Mouse (Mus musculus) limb, embryonic 14.5 days (tissue): ENCODE data around the gene Coq9. TPM values are rescaled to one million over a fixed set of nuclear protein-coding genes. Genes with fewer than 3 reads are reported as not detected.

Experiments
- ATAC-seq: fragments of 200-750 bp; cut with Nextera tagmentation; 2 replicates; pipeline ENCODE4 v1.8.0; 2017; ENCODE audit warnings: low read depth, moderate number of reproducible peaks, moderate TSS enrichment; ENCODE audit not compliant: low FRiP score
- DNase-seq: peaks from one replicate; pipeline ENCODE4 v3.0.0-alpha.2; 2015; ENCODE audit warnings: low spot score
- H3K27ac ChIP-seq: fragments of 300-500 bp; sonication (generic); replicated peaks from 2 replicates; pipeline ENCODE4 v1.5.1; 2014; ENCODE audit warnings: low read depth, mild to moderate bottlenecking, low read length, moderate library complexity, mixed read lengths
- H3K27me3 ChIP-seq: fragments of 300-500 bp; sonication (generic); 2 replicates; pipeline ENCODE4 v1.6.1; 2014; ENCODE audit warnings: low read length, mixed read lengths; ENCODE audit not compliant: control insufficient read depth, insufficient read depth
- H3K36me3 ChIP-seq: fragments of 300-500 bp; sonication (generic); 2 replicates; pipeline ENCODE4 v1.6.1; 2014; ENCODE audit warnings: mild to moderate bottlenecking, low read length, moderate library complexity, mixed read lengths; ENCODE audit not compliant: control insufficient read depth, insufficient read depth
- H3K4me1 ChIP-seq: fragments of 300-500 bp; sonication (generic); 2 replicates; pipeline ENCODE4 v1.6.1; 2014; ENCODE audit warnings: antibody characterized with exemption, low read length, mixed read lengths; ENCODE audit not compliant: control insufficient read depth, insufficient read depth
- H3K4me2 ChIP-seq: fragments of 300-500 bp; sonication (generic); replicated peaks from 2 replicates; pipeline ENCODE4 v1.6.1; 2014; ENCODE audit warnings: low read depth, mild to moderate bottlenecking, low read length, moderate library complexity; ENCODE audit not compliant: severe bottlenecking
- H3K4me3 ChIP-seq: fragments of 300-500 bp; sonication (generic); replicated peaks from 2 replicates; pipeline ENCODE4 v1.5.1; 2014; ENCODE audit warnings: low read length
- H3K9ac ChIP-seq: fragments of 300-500 bp; sonication (generic); 2 replicates; pipeline ENCODE4 v1.6.1; 2014; ENCODE audit warnings: mild to moderate bottlenecking, low read depth, low read length, moderate library complexity; ENCODE audit not compliant: severe bottlenecking
- H3K9me3 ChIP-seq: fragments of 300-500 bp; sonication (generic); 2 replicates; pipeline ENCODE4 v1.6.1; 2016; ENCODE audit warnings: low read length; ENCODE audit not compliant: control insufficient read depth
- POLR2A ChIP-seq: fragments of 200-500 bp; IDR thresholded peaks from 2 replicates; pipeline ENCODE4 v1.8.0; 2012; ENCODE audit warnings: inconsistent platforms, mild to moderate bottlenecking, moderate library complexity, borderline replicate concordance; ENCODE audit not compliant: insufficient read depth, insufficient read length; ENCODE audit errors: extremely low read depth
- WGBS: fragments of 180-500 bp; shearing (Covaris S2); extraction: QIAGEN DNeasy Blood & Tissue Kit; methylation state at CpG from one replicate; pipeline ENCODE4 v1.1.7; 2014; 5-methylcytosine and 5-hydroxymethylcytosine counted together
- polyA plus RNA-seq, 2 experiments: library from polyadenylated mRNA; depleted of rRNA in 1 of 2; stranded (reverse) in 1 of 2; unstranded in 1 of 2; fragments of >200 nt; fragmentation: Nextera tagmentation in 1 of 2; extraction: Ambion mirVana in 1 of 2; gene quantifications; 2 replicates each; pipeline versions ENCODE4 v1.2.1 to v1.2.3; 2012 to 2014

The Coq9 gene
- polyA plus RNA-seq (2012; rRNA removed) (84.5 and 88.1 TPM in 2 replicates), polyA plus RNA-seq (2014; fragmentation: Nextera tagmentation; extraction: Ambion mirVana) (72.4 and 86.0 TPM in 2 replicates)

DNA sequence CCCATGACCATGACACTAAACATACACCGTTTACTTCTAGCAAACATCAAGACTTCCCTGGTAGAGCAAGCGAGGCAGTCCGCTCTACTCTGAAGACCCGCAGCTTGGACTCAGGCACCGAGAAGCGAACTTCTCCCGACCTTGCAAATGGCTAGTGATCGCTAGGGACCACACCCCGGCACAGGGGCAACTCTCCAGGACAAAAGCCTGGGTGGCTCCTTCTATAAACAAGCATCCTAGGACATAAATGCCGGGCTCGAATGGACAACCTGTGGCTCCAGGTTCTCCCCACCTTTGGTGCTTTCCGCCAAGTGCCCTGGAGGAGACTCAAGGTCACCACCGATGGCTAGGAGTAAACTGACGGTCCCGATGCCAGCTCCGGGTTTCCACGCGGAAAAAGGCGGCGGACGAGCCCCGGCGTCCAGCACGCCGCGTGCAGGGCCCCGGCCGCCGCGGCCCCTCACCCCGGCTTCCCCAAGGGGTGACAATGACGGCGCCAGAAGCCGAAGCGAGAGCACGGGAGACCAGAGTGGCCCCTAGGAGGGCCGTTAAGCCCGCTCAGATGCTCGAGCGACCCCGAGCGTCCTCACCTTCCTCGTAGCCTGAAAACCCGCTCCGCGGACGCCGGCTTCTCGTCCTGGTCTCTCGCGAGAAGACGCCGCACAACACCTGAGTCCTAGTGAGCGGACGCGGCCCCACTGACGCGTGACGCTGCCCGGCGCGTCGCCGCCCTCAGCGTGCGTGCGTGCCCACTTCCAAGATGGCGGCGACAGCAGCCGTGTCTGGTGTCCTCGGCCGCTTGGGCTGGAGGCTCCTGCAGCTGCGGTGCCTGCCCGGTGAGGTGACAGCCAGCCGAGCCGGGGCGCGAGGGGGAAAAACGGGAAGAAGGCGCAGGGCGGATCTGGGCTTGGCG lies at the start of gene Coq9, which contains the start of gene Ciapin1:
Coq9 (plus strand) TSS at position 660 of the 913 bp plus-strand sequence.
Ciapin1 (minus strand) TSS at position 697 of the 913 bp plus-strand sequence.
- H3K9ac ChIP-seq = peak within 1 kb of the TSS; percentile 93
- peak; percentile 93 for DNase-seq

GRCm38 (mm10) chr8:94789256-94789955 lies 48.7 kb upstream of the Coq9 start:
- 76% methylated on average over 10 of the region's 10 CpGs for WGBS

More for the DNA sequence above, at the start of gene Coq9, which contains the start of gene Ciapin1:
- Histone ChIP-seq H3K9me3 (no peaks in the 10 kb centered on the region), H3K27me3 (no peaks in the 10 kb centered on the region), H3K4me3 (peak within 1 kb of the TSS; percentile 94), H3K36me3 (peaks cover 3% of the 10 kb centered on the region; the same call in 1 of the 2 replicates), H3K4me1 (peaks cover 8% of the 10 kb centered on the region; the same call in 1 of the 2 replicates), H3K27ac (peak within 1 kb of the TSS; percentile 91), H3K4me2 (peak within 1 kb of the TSS; percentile 66)
- peak; percentile 98 for ATAC-seq
- WGBS = under 1% methylated on average over 77 of the region's 82 CpGs
- TF ChIP-seq POLR2A = 0 out of 2 replicates have a peak, but pooled peaks have one; percentile 89

DNA sequence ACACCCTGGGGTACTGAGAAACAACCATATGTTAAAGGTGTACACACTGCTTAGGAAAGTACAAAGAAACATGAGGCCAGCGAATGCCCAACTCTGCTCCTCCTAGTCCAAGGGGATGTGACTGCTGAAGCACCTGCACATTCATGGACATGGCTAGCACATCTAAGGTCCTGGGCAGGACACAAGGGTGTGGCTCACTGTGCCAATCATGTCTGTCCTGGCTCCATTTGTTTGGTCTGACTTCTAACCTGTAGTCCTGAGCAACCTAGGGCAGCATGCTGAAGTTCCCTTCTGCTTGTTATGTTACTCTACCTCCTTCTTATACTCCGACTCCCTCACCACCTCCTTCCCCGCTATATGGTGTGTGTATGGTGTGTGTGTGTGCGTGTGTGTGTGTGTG lies 43.8 kb upstream of the Coq9 start:
- no peak overlapping the region for H3K9ac ChIP-seq
- H3K4me2 ChIP-seq = no peak overlapping the region
- H3K27ac ChIP-seq = no peak overlapping the region
- no peak for TF ChIP-seq POLR2A
- DNase-seq (no peak), ATAC-seq (no peak)
- no peaks in the 10 kb centered on the region for H3K4me1 ChIP-seq
- no peaks in the 10 kb centered on the region for H3K27me3 ChIP-seq
- H3K4me3 ChIP-seq = no peak overlapping the region
- H3K9me3 ChIP-seq = no peaks in the 10 kb centered on the region
- WGBS = 82% methylated on average over 4 of the region's 4 CpGs
- H3K36me3 ChIP-seq = no peaks in the 10 kb centered on the region

More at GRCm38 (mm10) chr8:94789256-94789955, 48.7 kb upstream of the Coq9 start:
- Histone ChIP-seq H3K36me3 (no peaks in the 10 kb centered on the region), H3K4me1 (peaks cover 5% of the 10 kb centered on the region; the same call in 1 of the 2 replicates), H3K9ac (no peak overlapping the region), H3K27me3 (no peaks in the 10 kb centered on the region), H3K4me3 (no peak overlapping the region), H3K9me3 (no peaks in the 10 kb centered on the region), H3K4me2 (no peak overlapping the region), H3K27ac (no peak overlapping the region)
- ATAC-seq = no peak
- no peak for DNase-seq
- no peak for TF ChIP-seq POLR2A

- TF ChIP-seq POLR2A = no peak
- no peaks in the 10 kb centered on the region for H3K4me1 ChIP-seq
- WGBS = 98% methylated on average over 2 of the region's 2 CpGs
- H3K9ac ChIP-seq = no peak overlapping the region
- no peak overlapping the region for H3K27ac ChIP-seq
- H3K36me3 ChIP-seq = no peaks in the 10 kb centered on the region
- no peak overlapping the region for H3K4me3 ChIP-seq
- no peak overlapping the region for H3K4me2 ChIP-seq
- DNase-seq = no peak
- H3K9me3 ChIP-seq = no peaks in the 10 kb centered on the region
- H3K27me3 ChIP-seq = no peaks in the 10 kb centered on the region
- ATAC-seq = no peak
Measured at GRCm38 (mm10) chr8:94794782-94795181, 43.3 kb upstream of the Coq9 start.
